Mouse (Mus musculus): Measurements from ENCODE around the gene Anp32e.

DNA sequence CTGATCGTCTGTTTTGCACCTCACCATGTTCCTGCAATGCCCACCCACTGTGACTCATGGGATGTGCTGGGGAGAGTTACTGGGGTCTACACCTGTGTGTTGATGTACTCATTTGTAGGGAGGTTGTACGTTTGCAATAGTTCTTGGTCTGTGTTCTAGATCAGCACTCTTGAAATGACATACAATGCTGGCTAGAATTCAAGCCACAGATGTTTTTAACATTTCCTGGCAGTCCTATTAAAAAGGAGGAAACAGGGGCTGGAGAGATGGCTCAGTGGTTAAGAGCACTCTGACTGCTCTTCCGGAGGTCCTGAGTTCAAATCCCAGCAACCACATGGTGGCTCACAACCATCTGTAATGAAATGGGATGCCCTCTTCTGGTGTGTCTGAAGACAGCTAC is 24.5 kb downstream of the Anp32e start:
- no peak for TF ChIP-seq CTCF (IDR thresholded peaks at IDR 0.05; ENCODE audit: low read depth)
- no peak for TF ChIP-seq EP300 (IDR thresholded peaks at IDR 0.05; ENCODE audit: low read depth)
